In the genomic region with DNA sequence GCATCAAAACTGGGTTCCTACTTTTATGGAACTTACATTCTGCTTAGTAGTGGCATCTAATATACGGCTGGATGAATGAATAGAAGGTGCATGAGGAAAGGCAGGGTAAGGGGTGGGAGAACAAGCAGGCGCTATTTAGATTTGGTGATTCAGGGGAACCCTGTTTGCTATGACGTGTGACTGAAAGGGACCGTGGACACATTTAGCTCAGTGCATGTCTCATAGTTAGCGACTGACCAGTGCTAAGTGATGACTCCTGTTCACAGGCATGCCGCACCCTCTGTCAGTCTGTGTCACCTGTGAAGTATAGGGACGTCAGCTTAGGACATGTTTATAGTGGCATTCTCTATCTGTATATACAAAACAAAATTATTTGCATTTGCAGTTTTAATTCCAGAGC, we compare ENCODE assay signal across 22 mouse cellular contexts.
"Had no signal": no experiment of that assay in that cellular context is flagged by ENCODE, and none has a peak within 500 bp of the region (broad histone marks: within the 10 kb centered on the region; RNA-seq: fewer than 3 reads in every experiment).

No protein-coding gene starts in this region.

- H3K4me2 ChIP-seq: hindbrain, embryonic 13.5 days; hindbrain, embryonic 15.5 days; kidney, embryonic 15.5 days; limb, embryonic 13.5 days; limb, embryonic 15.5 days; liver, embryonic 13.5 days; liver, embryonic 15.5 days had no signal

- H3K9me3 ChIP-seq: heart, embryonic 15.5 days; hindbrain, embryonic 15.5 days; kidney, embryonic 15.5 days; limb, embryonic 15.5 days; liver, embryonic 13.5 days; liver, embryonic 15.5 days had no signal

- DNase-seq: forebrain, postnatal 0 days; gastrocnemius, postnatal 14 days; heart, adult 18-20 months; kidney, adult 11 months; kidney, adult 2 months; kidney, adult 9 months; kidney, postnatal 14 days; kidney, postnatal 36 days; layer of hippocampus, adult 9-11 months; layer of hippocampus, postnatal 36 days; left cerebral cortex, postnatal 4 days; liver, embryonic 13.5 days had no signal

- H3K27ac ChIP-seq: heart, embryonic 15.5 days; hindbrain, embryonic 13.5 days; hindbrain, embryonic 15.5 days; hindbrain, postnatal 0 days; kidney, embryonic 15.5 days; kidney, postnatal 0 days; limb, embryonic 13.5 days; limb, embryonic 15.5 days; liver, embryonic 13.5 days; liver, embryonic 15.5 days had no signal

- H3K9ac ChIP-seq: forebrain, postnatal 0 days; heart, embryonic 15.5 days; hindbrain, embryonic 13.5 days; hindbrain, embryonic 15.5 days; kidney, embryonic 15.5 days; limb, embryonic 13.5 days; limb, embryonic 15.5 days; liver, embryonic 13.5 days; liver, embryonic 15.5 days had no signal

- H3K27me3 ChIP-seq: heart, embryonic 15.5 days; hindbrain, embryonic 13.5 days; hindbrain, embryonic 15.5 days; kidney, embryonic 15.5 days; limb, embryonic 13.5 days; limb, embryonic 15.5 days; liver, embryonic 13.5 days; liver, embryonic 15.5 days had no signal

- H3K4me3 ChIP-seq: heart, embryonic 15.5 days; hindbrain, embryonic 13.5 days; hindbrain, embryonic 15.5 days; kidney, embryonic 15.5 days; limb, embryonic 13.5 days; limb, embryonic 15.5 days; liver, embryonic 13.5 days; liver, embryonic 15.5 days had no signal

- H3K4me1 ChIP-seq: hindbrain, embryonic 15.5 days; liver, embryonic 13.5 days; liver, embryonic 15.5 days had no signal

- ATAC-seq: forebrain, postnatal 0 days; hindbrain, postnatal 0 days; intestine, embryonic 16.5 days had no signal

- H3K36me3 ChIP-seq: heart, embryonic 15.5 days; hindbrain, embryonic 13.5 days; hindbrain, embryonic 15.5 days; kidney, embryonic 15.5 days; limb, embryonic 13.5 days; limb, embryonic 15.5 days; liver, embryonic 13.5 days; liver, embryonic 15.5 days had no signal
